Mouse (Mus musculus): ENCODE measurements around the gene Aknad1. TPM values are rescaled to one million over a fixed set of nuclear protein-coding genes. Genes with fewer than 3 reads are reported as not detected.

The Aknad1 gene
- polyA plus RNA-seq, 1 experiment, result not detected

GRCm38 (mm10) chr3:108794780-108795179 is 55.3 kb downstream of the Aknad1 start:
- 70% methylated on average over 9 of the region's 9 CpGs for WGBS
- no peak for TF ChIP-seq CTCF (conservative IDR thresholded peaks at IDR 0.05; ENCODE audit: insufficient read depth, insufficient read length, low read depth, low read length)
- TF ChIP-seq POLR2A (IDR thresholded peaks at IDR 0.05; ENCODE audit: low read depth, low read length), result no peak
- DNase-seq, result no peak
- H3K27me3 ChIP-seq (replicated peaks; ENCODE audit: control insufficient read depth, insufficient read depth, low read length), result no peaks in the 10 kb centered on the region
- no peak overlapping the region for H3K4me3 ChIP-seq (ENCODE audit: insufficient read depth, low read depth, low read length)
- H3K36me3 ChIP-seq (ENCODE audit: control insufficient read depth, insufficient read depth, low read length), result peaks cover 6% of the 10 kb centered on the region
- no peaks in the 10 kb centered on the region for H3K4me1 ChIP-seq (ENCODE audit: control insufficient read depth, insufficient read depth, low read length)
- H3K27ac ChIP-seq (ENCODE audit: insufficient read depth, low read depth, low read length), result no peak overlapping the region

- no peaks in the 10 kb centered on the region for H3K4me1 ChIP-seq (ENCODE audit: control insufficient read depth, insufficient read depth, low read length)
- no peak overlapping the region for H3K4me3 ChIP-seq (ENCODE audit: insufficient read depth, low read depth, low read length)
- no peak for DNase-seq
- WGBS, result 90% methylated on average over 7 of the region's 7 CpGs
- no peak overlapping the region for H3K27ac ChIP-seq (ENCODE audit: insufficient read depth, low read depth, low read length)
- peaks cover 10% of the 10 kb centered on the region for H3K36me3 ChIP-seq (ENCODE audit: control insufficient read depth, insufficient read depth, low read length)
- H3K27me3 ChIP-seq (replicated peaks; ENCODE audit: control insufficient read depth, insufficient read depth, low read length), result no peaks in the 10 kb centered on the region
- TF ChIP-seq POLR2A (IDR thresholded peaks at IDR 0.05; ENCODE audit: low read depth, low read length), result no peak
- TF ChIP-seq CTCF (conservative IDR thresholded peaks at IDR 0.05; ENCODE audit: insufficient read depth, insufficient read length, low read depth, low read length), result no peak
Measured at GRCm38 (mm10) chr3:108795554-108796299, 56.3 kb downstream of the Aknad1 start.

- Histone ChIP-seq H3K4me1 (ENCODE audit: control insufficient read depth, insufficient read depth, low read length) (no peaks in the 10 kb centered on the region), H3K27me3 (replicated peaks; ENCODE audit: control insufficient read depth, insufficient read depth, low read length) (no peaks in the 10 kb centered on the region), H3K36me3 (ENCODE audit: control insufficient read depth, insufficient read depth, low read length) (peaks cover 10% of the 10 kb centered on the region), H3K27ac (ENCODE audit: insufficient read depth, low read depth, low read length) (no peak overlapping the region), H3K4me3 (ENCODE audit: insufficient read depth, low read depth, low read length) (no peak overlapping the region)
- DNase-seq, result no peak
- TF ChIP-seq CTCF (conservative IDR thresholded peaks at IDR 0.05; ENCODE audit: insufficient read depth, insufficient read length, low read depth, low read length), result no peak
- no peak for TF ChIP-seq POLR2A (IDR thresholded peaks at IDR 0.05; ENCODE audit: low read depth, low read length)
- 70% methylated on average over 4 of the region's 4 CpGs for WGBS
Measured at GRCm38 (mm10) chr3:108796386-108796785, 56.9 kb downstream of the Aknad1 start.

- no peak overlapping the region for H3K4me3 ChIP-seq (ENCODE audit: insufficient read depth, low read depth, low read length)
- WGBS, result 85% methylated on average over 6 of the region's 6 CpGs
- no peaks in the 10 kb centered on the region for H3K27me3 ChIP-seq (replicated peaks; ENCODE audit: control insufficient read depth, insufficient read depth, low read length)
- no peak for DNase-seq
- H3K4me1 ChIP-seq (ENCODE audit: control insufficient read depth, insufficient read depth, low read length), result no peaks in the 10 kb centered on the region
- H3K36me3 ChIP-seq (ENCODE audit: control insufficient read depth, insufficient read depth, low read length), result peaks cover 10% of the 10 kb centered on the region
- no peak overlapping the region for H3K27ac ChIP-seq (ENCODE audit: insufficient read depth, low read depth, low read length)
- TF ChIP-seq CTCF (conservative IDR thresholded peaks at IDR 0.05; ENCODE audit: insufficient read depth, insufficient read length, low read depth, low read length) (no peak), POLR2A (IDR thresholded peaks at IDR 0.05; ENCODE audit: low read depth, low read length) (no peak)
Measured at GRCm38 (mm10) chr3:108797723-108798122, 58.3 kb downstream of the Aknad1 start.

- no peaks in the 10 kb centered on the region for H3K27me3 ChIP-seq (replicated peaks; ENCODE audit: control insufficient read depth, insufficient read depth, low read length)
- DNase-seq, result peak; percentile 14
- TF ChIP-seq POLR2A (IDR thresholded peaks at IDR 0.05; ENCODE audit: low read depth, low read length), result no peak
- 67% methylated on average over 2 of the region's 2 CpGs for WGBS
- H3K36me3 ChIP-seq (ENCODE audit: control insufficient read depth, insufficient read depth, low read length), result peaks cover 9% of the 10 kb centered on the region
- no peak overlapping the region for H3K27ac ChIP-seq (ENCODE audit: insufficient read depth, low read depth, low read length)
- H3K4me3 ChIP-seq (ENCODE audit: insufficient read depth, low read depth, low read length), result no peak overlapping the region
- H3K4me1 ChIP-seq (ENCODE audit: control insufficient read depth, insufficient read depth, low read length), result no peaks in the 10 kb centered on the region
Measured at GRCm38 (mm10) chr3:108798375-108798774, 58.9 kb downstream of the Aknad1 start.

GRCm38 (mm10) chr3:108805622-108806021 is 66.2 kb downstream of the Aknad1 start:
- Histone ChIP-seq H3K27ac (ENCODE audit: insufficient read depth, low read depth, low read length) (no peak overlapping the region), H3K4me3 (ENCODE audit: insufficient read depth, low read depth, low read length) (no peak overlapping the region), H3K36me3 (ENCODE audit: control insufficient read depth, insufficient read depth, low read length) (peaks cover 2% of the 10 kb centered on the region; the same call in 1 of the 2 replicates), H3K4me1 (ENCODE audit: control insufficient read depth, insufficient read depth, low read length) (no peaks in the 10 kb centered on the region), H3K27me3 (replicated peaks; ENCODE audit: control insufficient read depth, insufficient read depth, low read length) (no peaks in the 10 kb centered on the region)
- WGBS, result 89% methylated on average over 5 of the region's 5 CpGs
- DNase-seq, result no peak
- TF ChIP-seq POLR2A (IDR thresholded peaks at IDR 0.05; ENCODE audit: low read depth, low read length), result no peak
- TF ChIP-seq CTCF (conservative IDR thresholded peaks at IDR 0.05; ENCODE audit: insufficient read depth, insufficient read length, low read depth, low read length), result no peak

GRCm38 (mm10) chr3:108810747-108811263 is 71.3 kb downstream of the Aknad1 start:
- Histone ChIP-seq H3K4me3 (ENCODE audit: insufficient read depth, low read depth, low read length) (no peak overlapping the region), H3K27ac (ENCODE audit: insufficient read depth, low read depth, low read length) (no peak overlapping the region), H3K4me1 (ENCODE audit: control insufficient read depth, insufficient read depth, low read length) (no peaks in the 10 kb centered on the region), H3K36me3 (ENCODE audit: control insufficient read depth, insufficient read depth, low read length) (peaks cover 2% of the 10 kb centered on the region; the same call in 1 of the 2 replicates), H3K27me3 (replicated peaks; ENCODE audit: control insufficient read depth, insufficient read depth, low read length) (no peaks in the 10 kb centered on the region)
- WGBS, result 27% methylated on average over 4 of the region's 4 CpGs
- TF ChIP-seq CTCF (conservative IDR thresholded peaks at IDR 0.05; ENCODE audit: insufficient read depth, insufficient read length, low read depth, low read length) (no peak), POLR2A (IDR thresholded peaks at IDR 0.05; ENCODE audit: low read depth, low read length) (no peak)
- peak; percentile 15 for DNase-seq
